ENCODE assay signal across 14 mouse cellular contexts in genomic region chr5:101767086-101767485, GRCm38 (mm10). TPM values are rescaled to one million over a fixed set of nuclear protein-coding genes. Genes with fewer than 3 reads are reported as not detected.
A peak's percentile ranks its signal among the peaks of the same experiment; 100 is the strongest.
DNase-seq lines count a peak whose midpoint lies in the region; ATAC-seq and TF ChIP-seq lines count a peak whose summit lies in the region.
"Had no signal": no experiment of that assay in that cellular context is flagged by ENCODE, and none has a peak within 500 bp of the region (broad histone marks: within the 10 kb centered on the region; RNA-seq: fewer than 3 reads in every experiment).

No protein-coding gene starts in this region.

- WGBS in embryonic facial prominence, embryonic 10.5 days, result 58% methylated on average over 5 of the region's 5 CpGs
- WGBS in limb, embryonic 13.5 days, result 54% methylated on average over 5 of the region's 5 CpGs

- no peak overlapping the region for H3K27ac ChIP-seq in left cerebral cortex, adult 2 months
- peak overlapping the region; percentile 74 for H3K27ac ChIP-seq in bone marrow macrophage, adult 2 months (ENCODE audit: insufficient read depth, low read depth, low read length)
- no peak overlapping the region for H3K27ac ChIP-seq in embryonic facial prominence, embryonic 10.5 days (replicated peaks)
- H3K27ac ChIP-seq in limb, embryonic 13.5 days, result no peak overlapping the region
- H3K27ac ChIP-seq: forebrain, embryonic 13.5 days; heart, embryonic 13.5 days; hindbrain, embryonic 12.5 days; liver, embryonic 12.5 days had no signal

- DNase-seq in left cerebral cortex, adult 2 months (ENCODE audit: extremely low spot score in 1 of 2, low spot score in 2 of 2), result no peak
- no peak for DNase-seq in left cerebral cortex, postnatal 10 days (ENCODE audit: extremely low spot score in 1 of 2, low spot score in 2 of 2)
- DNase-seq in embryonic facial prominence, embryonic 10.5 days (ENCODE audit: low spot score), result peak; percentile 11
- no peak for DNase-seq in cerebellum, postnatal 14 days
- no peak for DNase-seq in right cerebral cortex, postnatal 4 days
- DNase-seq: adrenal gland, adult 8-10 months; gastrocnemius, postnatal 14 days; right cerebral cortex, adult 18-20 months had no signal

- H3K27me3 ChIP-seq in embryonic facial prominence, embryonic 10.5 days (replicated peaks; ENCODE audit: low read depth, poor library complexity, severe bottlenecking), result peaks cover 80% of the 10 kb centered on the region
- H3K27me3 ChIP-seq in limb, embryonic 13.5 days, result peaks cover 85% of the 10 kb centered on the region

- no peaks in the 10 kb centered on the region for H3K36me3 ChIP-seq in embryonic facial prominence, embryonic 10.5 days (replicated peaks)
- no peaks in the 10 kb centered on the region for H3K36me3 ChIP-seq in limb, embryonic 13.5 days
- H3K36me3 ChIP-seq: heart, embryonic 13.5 days; hindbrain, embryonic 12.5 days; liver, embryonic 12.5 days had no signal

- peak overlapping the region; percentile 74 for H3K4me3 ChIP-seq in left cerebral cortex, adult 2 months
- peak overlapping the region; percentile 59 for H3K4me3 ChIP-seq in bone marrow macrophage, adult 2 months (ENCODE audit: insufficient read depth, low read length)
- H3K4me3 ChIP-seq in embryonic facial prominence, embryonic 10.5 days, result no peak overlapping the region
- H3K4me3 ChIP-seq in limb, embryonic 13.5 days, result peak overlapping the region; percentile 74; the same call in 1 of the 2 replicates
- H3K4me3 ChIP-seq: forebrain, embryonic 13.5 days; heart, embryonic 13.5 days; hindbrain, embryonic 12.5 days; liver, embryonic 12.5 days had no signal

- no peak for TF ChIP-seq CTCF in left cerebral cortex, adult 2 months (IDR thresholded peaks at IDR 0.05)
- no peak for TF ChIP-seq CTCF in bone marrow macrophage, adult 2 months (IDR thresholded peaks at IDR 0.05; ENCODE audit: low read depth, low read length)

- no peak overlapping the region; the same call in 1 of the 2 replicates for H3K4me2 ChIP-seq in limb, embryonic 13.5 days (replicated peaks)
- H3K4me2 ChIP-seq: forebrain, embryonic 13.5 days; hindbrain, embryonic 12.5 days; liver, embryonic 12.5 days had no signal

- TF ChIP-seq POLR2A in bone marrow macrophage, adult 2 months (IDR thresholded peaks at IDR 0.05; ENCODE audit: borderline replicate concordance, low read depth, low read length), result no peak

- peaks cover 13% of the 10 kb centered on the region for H3K4me1 ChIP-seq in bone marrow macrophage, adult 2 months (ENCODE audit: control insufficient read depth, insufficient read depth, low read length)
- peaks cover 25% of the 10 kb centered on the region for H3K4me1 ChIP-seq in embryonic facial prominence, embryonic 10.5 days
- H3K4me1 ChIP-seq in limb, embryonic 13.5 days, result peaks cover 16% of the 10 kb centered on the region

- no peak overlapping the region for H3K9ac ChIP-seq in limb, embryonic 13.5 days
- H3K9ac ChIP-seq: forebrain, embryonic 13.5 days; heart, embryonic 13.5 days; hindbrain, embryonic 12.5 days; liver, embryonic 12.5 days had no signal

- H3K9me3 ChIP-seq in embryonic facial prominence, embryonic 10.5 days, result no peaks in the 10 kb centered on the region
- H3K9me3 ChIP-seq in limb, embryonic 13.5 days, result no peaks in the 10 kb centered on the region
- H3K9me3 ChIP-seq: forebrain, embryonic 13.5 days; heart, embryonic 13.5 days; hindbrain, embryonic 12.5 days; liver, embryonic 12.5 days had no signal

- intact Hi-C loops in left cerebral cortex, adult 2 months (cut with DNase I), result loop anchor here (5.0 kb wide), 1 partner anchor 305 kb away; no protein-coding TSS in a partner anchor
- intact Hi-C loops in left cerebral cortex, postnatal 10 days (cut with DNase I), result loop anchor here (5.0 kb wide), 1 partner anchor 60 kb away; no protein-coding TSS in a partner anchor

- ATAC-seq in limb, embryonic 13.5 days (ENCODE audit: low FRiP score, low read depth), result no peak
- ATAC-seq: forebrain, embryonic 13.5 days; liver, embryonic 12.5 days had no signal

RNA-seq across cellular contexts. Expression of gene Cds1, which starts 2.2 kb away (rescaled TPM):
- total RNA-seq in left cerebral cortex, adult 2 months (2021), result 10 to 100 TPM; 93.3 to 95.7 TPM
- total RNA-seq in left cerebral cortex, postnatal 10 days (2021), result 10 to 100 TPM; 56.0 to 56.2 TPM
- polyA plus RNA-seq in bone marrow macrophage, adult 2 months (2012; ENCODE audit: insufficient read depth, insufficient read length, missing spikeins), result 13.6 and 14.4 TPM in 2 replicates
- 0.74 and 0.78 TPM in 2 replicates for polyA plus RNA-seq in embryonic facial prominence, embryonic 10.5 days (2016; fragmentation: Nextera tagmentation; extraction: Ambion mirVana)
- polyA plus RNA-seq in limb, embryonic 13.5 days (2015; fragmentation: Nextera tagmentation; extraction: Ambion mirVana), result 1.7 and 1.8 TPM in 2 replicates
